Mouse (Mus musculus): ENCODE data around the gene Npnt.

The Npnt gene

DNA sequence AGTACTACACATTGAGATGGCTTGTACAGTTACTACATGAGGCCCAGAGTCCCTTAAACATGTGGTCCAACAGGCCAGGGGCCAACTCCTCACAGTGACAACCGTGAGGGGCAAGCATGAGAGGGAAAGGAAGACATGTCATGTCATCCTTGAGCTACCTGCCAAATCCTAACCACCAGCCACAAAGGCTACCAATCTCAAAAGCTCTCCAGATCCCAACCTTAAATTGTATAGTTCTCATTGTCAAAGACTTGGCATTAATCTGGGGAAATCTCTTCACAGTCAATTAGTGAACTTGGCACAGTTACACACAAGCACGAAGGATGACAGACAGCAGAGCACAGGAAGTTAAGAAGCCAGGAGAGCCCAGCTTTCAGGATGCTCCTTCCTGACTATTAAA lies 15.4 kb downstream of the Npnt start:
- no peak for DNase-seq

DNA sequence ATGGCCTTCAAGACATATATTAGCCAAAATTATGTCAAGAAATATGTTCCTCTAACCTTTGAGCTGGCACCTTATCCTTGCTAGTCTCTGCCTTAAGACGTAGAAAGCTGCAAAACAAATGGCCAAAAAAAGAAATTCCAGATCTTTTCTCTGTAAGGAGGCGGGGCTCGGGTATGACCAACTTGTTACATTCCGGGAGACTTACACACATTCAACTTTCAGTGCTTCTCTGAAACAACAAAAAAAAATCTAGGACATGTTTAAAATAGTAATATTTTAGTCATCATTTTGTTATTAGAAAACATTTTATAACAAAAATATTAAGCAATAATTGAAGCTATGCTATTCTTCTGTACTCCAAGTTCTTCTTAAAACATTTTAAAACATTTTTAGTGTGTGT lies 18.6 kb downstream of the Npnt start:
- no peak for DNase-seq

DNA sequence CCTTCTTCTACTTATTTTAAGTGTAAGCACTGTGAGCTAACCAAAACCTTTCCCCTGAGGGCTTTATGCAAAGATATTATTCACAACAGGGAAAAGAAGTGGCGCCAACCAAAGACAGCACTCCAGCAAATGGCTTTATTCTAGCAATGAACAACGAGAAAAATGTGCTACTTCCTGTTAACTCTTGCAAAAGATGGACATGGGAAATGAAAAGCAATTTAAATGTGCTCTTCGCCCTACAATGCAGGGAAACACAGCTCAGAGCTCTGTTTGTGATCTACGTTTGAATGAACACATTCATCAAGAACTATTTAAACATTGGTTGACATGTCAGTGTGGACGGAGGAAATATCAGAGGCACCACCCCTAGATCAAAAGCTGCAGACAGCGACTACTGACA lies 20.2 kb downstream of the Npnt start:
- no peak for DNase-seq

DNA sequence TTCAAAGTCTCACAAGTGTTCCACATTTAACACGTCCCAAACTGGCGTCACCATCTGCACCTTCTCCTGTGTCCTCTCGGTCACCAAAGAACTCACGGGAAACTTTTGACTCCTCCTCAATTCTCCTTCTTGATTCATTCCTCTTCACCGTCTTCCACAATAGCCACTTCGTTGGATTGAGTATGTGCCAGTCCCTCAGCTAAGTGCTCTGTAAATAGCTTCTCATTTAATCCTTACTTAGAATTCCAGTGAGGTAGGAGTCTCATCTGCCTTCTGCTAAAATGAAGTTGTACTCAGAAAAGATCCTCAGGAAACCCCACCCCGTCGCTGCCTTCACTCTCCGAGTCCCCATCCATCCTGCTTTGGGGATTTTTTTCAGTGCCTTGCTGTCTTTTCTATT lies 21.9 kb downstream of the Npnt start:
- DNase-seq, result no peak

DNA sequence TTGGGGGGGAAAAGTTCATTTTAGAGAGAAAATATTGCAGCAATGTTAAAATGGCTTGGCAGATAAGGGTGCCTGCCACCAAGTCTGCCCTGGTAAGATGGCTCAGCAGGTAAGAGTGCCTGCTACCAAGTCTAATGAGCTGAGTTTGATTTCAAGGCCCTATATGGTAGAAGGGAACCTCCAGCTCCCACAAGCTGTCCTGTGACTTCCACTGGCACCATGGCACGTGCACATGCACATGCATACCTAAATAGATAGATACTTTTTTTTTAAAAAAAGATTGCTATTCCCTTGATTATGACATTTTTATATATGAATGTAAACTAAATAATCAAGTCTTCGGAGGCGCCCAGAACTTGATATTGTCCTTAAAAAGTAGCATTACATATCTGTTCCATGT lies 30.3 kb downstream of the Npnt start:
- no peak for DNase-seq

DNA sequence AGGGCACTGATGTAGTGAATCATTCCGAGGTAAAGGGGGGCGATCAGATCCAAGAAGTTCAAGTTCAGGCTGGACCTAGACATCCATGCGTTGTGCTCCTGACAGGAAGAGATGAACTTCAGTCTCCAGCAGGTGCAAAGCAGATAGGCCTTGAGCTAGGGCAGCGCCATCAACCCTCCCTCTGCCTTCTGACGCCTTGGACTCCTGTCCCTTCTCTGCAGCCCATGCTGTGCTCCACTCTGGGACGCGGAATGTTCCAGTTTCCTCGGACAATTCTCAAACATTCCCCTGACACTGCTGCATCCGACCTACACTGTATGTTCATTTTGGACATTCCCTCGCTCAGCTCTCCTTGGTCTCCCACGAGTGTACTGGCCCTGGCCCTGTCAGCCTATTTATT lies 30.9 kb downstream of the Npnt start:
- DNase-seq, result no peak

DNA sequence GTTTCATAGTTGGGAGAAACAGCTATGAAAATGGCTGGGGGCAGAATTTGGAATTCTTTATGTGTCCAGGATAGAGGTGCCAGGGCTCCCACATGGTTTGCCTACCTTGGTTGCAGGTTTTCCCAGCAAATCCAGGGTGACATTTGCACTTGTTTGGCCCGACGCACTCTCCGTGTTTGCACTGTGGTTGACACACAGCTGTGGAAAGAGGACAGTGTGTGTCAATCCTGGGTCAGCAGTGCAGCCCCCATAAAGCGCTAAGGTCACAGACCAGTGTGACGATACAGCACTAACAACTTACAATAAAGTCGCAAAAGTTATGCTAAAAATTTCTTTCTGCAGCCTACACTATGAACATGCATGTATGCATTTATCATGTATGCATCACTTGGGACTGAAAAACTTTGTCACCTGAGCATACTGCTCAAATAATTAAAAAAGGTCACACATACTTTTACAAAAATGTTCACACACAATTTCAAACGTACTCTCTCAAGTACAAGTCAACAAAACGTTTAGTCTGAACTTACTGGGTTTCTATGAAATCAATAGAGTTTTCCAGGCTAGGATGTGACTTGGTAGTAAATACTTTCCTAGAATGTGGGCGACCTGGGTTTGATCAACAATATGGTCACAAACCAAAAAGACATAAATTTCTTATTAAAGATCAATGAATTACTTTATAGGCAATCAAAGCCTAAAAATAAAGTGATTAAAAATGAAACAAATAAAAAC lies 32.6 kb downstream of the Npnt start:
- no peak for DNase-seq

DNA sequence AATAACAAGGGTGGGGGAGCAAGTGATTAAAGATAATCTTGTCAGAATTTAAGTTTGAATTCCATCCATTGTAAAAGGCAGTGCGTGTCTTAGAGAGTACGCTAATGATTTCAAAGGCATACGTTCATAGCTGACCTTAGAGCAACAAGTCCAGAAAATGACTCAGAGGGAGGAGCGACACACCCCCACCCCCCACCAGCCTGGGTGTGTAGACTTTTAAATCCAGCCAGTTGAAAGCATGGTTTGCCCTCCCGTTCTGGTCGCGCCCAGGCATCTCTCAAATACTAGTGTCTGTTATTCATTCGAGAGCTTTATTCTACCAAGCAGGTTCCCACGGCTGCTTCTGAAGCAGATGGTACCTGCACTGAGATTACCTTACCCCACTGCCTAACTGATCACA lies 34.4 kb downstream of the Npnt start:
- no peak for DNase-seq

DNA sequence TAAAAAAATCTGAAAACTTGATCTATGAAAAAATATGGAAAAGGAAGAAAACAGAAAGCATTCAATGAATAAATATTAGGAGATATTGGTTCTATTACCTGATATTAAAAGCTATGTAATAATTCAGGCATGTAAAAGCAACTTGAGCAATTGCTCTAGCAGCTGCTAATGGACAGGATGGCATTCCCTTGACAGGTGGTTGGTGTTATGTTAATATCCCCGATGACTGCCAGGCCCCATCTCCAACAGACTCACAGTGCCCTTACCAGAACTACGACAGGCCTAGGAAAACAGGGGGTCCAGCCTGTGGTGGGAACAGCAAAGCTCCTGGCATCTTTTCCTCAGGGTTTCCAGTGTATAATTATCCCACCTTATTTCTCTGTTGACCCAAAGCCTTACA lies 37.7 kb downstream of the Npnt start:
- no peak for DNase-seq

DNA sequence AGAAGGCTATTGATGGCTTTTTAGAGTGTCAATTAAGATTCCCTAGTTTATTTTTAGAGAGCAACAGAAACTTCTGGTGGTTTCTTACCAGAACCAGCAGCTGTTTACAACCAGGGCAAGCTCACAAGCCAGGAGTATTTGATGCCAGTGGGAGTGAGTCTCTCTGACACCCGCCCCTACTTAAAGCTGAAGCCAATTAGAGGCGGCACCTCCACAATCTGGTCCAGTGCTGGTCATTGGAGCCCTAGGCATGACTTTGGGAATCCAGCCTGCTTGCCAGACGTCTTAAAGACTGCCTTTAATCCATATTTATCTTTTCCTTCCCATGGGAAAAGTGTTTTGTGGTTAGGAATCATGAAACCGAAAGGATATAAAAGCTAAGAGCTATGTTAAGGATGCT lies 38.4 kb downstream of the Npnt start:
- DNase-seq, result no peak

DNA sequence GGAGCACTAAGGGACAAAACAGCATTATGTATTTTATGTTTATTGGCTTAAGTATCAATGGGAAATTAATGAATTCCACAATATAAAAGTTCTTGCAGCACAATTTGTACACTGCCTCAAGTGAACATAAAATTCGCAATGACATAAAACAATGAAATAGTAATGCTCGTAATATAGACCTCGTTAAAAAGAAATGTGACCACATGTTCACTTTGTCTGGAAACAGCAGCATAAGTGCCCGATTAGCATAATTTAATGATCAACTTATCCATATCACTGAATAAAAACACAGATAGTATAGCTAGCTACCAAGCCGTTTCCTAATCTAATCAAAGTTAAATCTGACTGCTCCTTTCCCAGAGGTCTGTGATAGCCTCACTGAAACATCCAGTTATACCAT lies 39.4 kb downstream of the Npnt start:
- no peak for DNase-seq

DNA sequence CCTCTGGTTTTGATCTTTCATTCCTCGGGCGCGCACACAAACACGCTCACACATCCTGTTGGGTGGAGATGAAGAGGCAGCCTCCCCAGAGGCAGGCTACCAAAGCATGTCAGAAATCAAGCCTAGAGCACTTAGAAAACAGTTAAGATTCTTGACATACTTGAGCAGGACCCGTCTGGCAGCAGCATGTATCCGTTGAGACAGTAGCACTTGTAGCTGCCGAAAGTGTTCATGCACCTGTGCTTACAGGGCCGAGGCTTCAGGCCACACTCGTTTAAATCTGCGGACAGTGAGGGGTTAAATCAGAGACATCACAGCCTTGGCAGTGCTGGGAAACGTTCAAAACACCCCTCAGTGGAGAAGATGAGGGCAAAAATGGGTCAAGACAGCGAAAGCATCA lies 40.4 kb downstream of the Npnt start:
- no peak for DNase-seq

DNA sequence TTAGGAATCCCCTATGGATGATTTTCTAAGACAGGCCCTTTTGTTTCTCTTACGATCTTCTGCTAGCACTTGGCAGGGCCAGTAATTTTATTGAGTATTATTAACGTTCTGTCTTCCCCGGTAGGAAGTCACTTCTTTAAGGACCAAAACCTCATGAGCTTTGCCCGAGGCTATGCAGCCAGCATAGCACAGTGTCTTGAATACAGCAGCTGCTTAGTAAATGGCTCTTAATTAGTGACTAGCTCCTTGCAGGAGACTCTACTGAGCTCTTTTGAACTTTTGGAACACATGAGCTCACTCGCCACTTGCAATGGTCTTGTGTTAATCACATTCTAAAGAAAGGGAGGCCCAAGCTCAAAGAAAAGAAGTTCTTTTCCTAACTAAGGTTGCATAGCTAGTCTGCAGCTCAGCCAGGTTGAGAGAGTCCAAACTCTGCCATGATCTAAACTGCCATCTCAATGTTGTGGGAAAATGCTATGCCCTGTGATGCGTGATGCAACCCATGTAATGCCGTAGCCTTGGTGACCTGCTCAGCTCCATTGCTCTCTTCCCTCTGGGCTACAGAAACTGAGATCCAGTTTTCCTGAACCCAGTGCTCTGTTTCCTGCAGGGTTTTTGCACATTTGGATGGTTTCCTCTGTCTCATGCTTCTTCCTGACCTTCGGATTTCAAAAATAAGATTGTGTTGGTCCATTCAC lies 42.4 kb downstream of the Npnt start:
- no peak for DNase-seq

DNA sequence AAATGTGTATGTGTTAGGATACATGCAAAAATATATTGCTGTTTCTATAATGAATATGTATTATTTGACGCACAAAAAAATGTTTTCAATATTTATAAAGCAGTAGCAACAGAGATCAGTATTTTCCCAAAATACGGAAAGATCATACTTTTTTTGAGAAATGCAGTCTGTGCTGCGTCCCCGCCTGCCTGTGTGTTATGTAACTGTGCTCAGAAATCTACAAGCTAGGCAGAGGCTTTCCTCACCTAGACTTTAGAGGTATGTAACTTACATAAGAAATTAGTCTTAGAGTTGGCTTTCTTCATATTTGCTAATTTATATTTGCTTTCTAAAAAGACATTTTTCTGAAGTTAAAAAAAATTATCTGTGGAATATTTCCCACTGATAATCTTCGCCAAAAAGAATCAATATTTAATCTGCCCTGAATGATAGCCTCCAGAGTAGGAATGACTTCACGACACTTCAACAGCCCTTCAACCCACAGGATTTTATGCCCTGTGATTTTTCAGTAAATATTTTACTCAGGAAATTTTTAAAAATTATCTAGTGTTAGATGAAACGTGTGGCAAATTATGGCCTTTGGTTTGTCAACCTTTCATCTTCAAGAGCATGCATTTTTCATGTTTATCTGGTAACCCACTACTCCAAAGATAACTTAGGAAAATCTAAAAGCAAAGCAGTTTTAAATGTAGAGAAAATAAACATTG lies 44.7 kb downstream of the Npnt start:
- DNase-seq, result no peak

DNA sequence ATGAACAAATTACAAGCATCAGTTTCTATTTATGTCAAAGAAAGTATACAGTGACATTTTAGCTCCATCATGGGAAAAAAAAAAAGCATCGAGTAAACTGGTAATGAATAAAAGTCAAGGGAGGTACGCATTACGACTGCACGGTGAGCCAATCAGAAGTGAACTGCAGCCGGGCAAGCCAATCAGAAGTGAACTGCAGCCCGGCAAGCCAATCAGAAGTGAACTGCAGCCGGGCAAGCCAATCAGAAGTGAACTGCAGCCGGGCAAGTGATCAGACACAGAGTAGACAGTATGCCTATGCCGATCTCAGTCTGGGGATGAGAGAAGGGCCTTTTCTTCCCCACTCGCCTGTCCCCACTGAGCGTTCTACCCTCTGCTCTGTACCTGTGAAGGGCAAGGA lies 46.7 kb downstream of the Npnt start:
- no peak for DNase-seq

DNA sequence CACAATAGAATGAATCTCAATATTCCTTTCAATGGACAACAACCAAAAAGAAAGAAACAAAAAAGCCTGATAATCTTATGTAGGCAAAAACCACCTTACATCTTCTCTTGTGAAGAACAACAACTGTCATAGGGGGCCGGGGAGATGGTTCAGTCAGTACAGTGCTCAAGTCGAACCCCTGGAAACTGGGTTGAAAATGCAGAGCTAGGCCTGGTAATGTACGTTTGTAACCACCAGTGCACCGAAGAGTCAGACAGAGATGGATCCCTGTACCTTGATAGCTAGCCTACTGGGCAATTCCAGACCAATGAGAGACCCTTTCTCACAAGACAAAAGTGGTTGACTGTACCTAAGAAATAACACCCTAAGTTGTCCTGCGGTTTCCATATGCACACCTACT lies 47.2 kb downstream of the Npnt start:
- no peak for DNase-seq

DNA sequence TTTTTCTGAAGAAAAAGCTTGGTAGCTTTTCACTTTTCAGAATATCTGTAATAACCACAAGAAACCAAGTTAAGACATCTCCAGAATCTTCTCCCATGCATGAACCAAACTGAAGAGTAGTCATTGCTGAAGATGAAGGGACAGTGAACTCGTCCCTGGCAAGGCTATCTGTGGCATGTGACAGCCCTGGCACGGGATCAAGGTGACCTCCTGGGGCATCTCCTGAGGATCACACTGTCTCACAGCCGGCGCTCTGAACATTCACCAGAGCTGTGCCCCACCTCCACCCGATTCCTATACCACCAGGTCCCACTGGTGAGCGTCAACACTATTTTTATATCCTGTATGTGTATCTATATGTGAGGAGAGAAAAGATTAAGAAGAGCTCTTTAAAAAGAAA lies 47.9 kb downstream of the Npnt start:
- peak; percentile 73 for DNase-seq

DNA sequence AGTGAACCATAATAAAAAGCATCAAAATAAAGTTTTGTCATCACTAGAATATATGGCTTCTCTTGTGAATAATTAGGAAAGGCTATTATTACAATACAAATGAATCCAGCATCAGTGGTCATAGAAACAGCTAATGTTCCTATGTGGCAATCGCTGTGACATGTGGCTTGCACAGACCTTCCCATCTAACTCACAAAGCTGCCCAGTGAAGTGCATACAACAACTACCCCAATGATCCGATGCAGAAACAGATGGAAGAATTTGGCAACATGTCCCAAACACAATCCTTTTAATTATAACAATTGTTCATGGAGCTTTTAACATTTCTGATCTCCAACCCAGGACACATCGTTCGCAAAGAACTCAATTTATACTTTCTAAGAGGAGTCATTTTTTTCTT lies 52.2 kb downstream of the Npnt start:
- DNase-seq, result no peak

DNA sequence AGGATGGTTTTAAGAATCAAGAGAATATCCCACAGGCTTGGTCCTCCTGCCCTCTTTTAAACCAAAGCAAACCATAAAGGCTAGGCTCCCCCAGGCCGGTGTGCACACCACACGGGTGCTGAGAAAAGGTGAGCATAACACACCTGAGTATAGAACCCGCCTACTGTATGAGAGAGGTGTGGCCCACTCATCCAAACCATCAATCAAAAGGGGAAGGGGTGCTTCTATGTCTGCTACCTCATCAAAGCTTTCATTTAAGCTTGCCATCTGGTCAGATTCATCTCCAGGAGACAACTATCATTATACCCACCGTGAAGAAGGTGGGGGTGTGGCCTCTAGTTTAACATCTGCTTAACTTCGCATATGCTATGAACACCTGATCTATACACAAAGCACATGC lies 52.7 kb downstream of the Npnt start:
- DNase-seq, result no peak

DNA sequence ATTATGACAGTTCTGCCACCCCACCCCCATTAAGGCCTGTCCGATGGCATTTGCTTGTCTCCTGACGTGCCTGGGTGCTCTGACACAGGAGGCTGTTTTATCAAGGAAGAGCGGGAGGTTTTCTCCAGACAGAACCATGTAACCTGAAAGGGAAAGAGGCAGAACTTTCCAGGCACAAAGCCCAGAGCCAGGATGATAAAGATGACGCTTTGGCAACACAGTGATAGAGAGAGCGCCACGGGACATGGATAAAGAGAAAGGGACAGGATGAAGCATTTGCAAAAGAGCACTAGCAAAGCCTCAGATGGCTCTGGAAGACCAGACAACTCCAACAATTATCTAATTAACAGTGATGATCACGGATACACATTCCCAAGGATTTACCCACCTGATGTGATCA lies 56.0 kb downstream of the Npnt start:
- DNase-seq, result no peak

DNA sequence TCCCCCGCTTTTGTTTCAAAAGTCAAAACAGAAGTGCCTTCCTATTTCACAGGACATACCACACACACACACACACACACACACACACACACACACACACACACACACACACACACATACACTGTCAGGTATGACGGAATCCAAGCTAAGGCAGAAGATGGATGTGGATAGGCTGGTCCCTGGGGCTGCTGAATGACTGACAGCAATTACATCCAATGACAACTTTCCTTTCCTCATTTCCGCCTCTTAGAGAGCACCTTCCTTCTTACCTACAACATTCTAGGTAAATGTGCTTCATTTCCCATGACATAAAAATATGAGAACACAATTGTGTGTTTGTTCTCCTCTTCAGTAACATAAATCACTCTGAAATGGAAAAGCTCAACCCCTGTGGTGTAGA lies 56.4 kb downstream of the Npnt start:
- no peak for DNase-seq

DNA sequence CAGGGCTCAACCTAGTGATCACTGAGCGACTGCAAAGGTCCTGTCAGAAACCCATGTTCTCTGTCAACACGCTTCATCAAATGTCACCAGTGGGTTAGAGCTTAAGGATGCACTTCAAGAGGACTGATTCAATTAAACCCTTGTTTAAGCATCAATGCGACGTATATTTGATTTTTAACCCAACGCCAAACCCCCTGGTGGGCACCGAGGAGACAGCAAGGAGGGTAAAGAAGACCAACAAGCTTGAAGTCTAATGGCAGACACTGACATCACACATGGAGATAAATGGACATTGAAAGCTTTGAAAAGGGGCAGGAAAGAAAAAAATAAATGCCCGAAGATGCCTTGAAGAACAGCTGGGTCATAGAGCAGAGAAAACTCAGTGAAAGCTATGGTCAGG lies 57.0 kb downstream of the Npnt start:
- no peak for DNase-seq

DNA sequence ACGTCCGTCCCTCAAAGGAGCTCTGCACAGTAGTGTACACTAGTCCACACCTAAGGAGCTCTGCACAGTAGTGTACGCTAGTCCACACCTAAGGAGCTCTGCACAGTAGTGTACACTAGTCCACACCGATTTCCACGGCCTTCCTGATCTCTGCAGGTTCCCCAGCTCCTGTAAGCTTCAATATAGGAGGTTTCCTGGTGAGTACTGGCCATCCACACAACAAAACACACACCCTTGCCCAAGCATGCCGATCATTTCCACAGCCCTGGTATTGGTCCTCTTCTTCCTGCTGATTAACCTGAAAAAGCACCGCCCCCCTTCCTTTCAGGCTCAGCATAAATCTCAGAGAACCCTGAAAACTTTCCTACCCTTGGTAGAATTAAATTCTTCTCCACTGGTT lies 57.6 kb downstream of the Npnt start:
- no peak for DNase-seq

DNA sequence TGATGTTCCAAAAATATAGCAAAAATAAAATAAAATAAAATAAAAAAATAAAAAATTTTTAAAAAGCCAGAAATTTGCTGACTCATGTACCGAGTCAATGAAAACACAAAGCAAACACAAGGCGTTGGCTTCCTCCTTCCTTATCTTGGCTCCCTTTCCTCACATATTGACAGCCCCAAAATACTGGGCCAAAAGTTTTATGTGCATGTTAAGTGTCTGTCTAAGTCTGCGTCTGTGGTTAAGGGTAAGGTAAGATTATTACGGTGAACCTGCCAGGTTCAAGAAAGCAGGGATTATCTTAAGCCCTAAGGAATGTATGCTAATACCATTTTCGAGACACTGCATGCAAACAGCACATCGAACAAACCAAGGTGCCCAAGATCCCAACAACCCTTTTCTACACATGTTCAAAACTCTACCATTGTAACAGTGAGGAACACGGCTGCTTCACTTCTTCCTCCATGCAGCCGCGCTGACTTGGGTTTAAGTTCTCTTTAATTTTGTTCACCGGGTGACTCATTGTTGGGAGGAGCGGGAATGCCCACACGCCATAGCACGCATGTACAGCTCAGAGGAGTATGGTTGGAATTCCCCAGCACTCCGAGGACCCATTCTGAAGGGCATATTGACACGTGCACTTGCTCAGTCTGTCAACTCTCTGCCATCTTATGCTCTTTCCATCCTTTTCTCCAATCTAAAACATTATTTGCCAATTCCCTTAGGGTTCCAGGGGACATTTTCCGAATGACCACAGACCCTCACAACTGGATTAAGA lies 62.8 kb downstream of the Npnt start:
- no peak for DNase-seq
